Mouse (Mus musculus) neural tube, embryonic 10.5 days (tissue): ENCODE measurements around the gene Ksr2.
"Not testable (repeated sequence)": the region's sequence is repeated elsewhere in the genome, so short reads cannot be mapped to it uniquely, and the experiment has no call there.

Experiments
- DNase-seq: peaks from one replicate; pipeline ENCODE4 v3.0.0-alpha.2; 2017; ENCODE audit warnings: low spot score; ENCODE audit errors: extremely low spot score

The Ksr2 gene

DNA sequence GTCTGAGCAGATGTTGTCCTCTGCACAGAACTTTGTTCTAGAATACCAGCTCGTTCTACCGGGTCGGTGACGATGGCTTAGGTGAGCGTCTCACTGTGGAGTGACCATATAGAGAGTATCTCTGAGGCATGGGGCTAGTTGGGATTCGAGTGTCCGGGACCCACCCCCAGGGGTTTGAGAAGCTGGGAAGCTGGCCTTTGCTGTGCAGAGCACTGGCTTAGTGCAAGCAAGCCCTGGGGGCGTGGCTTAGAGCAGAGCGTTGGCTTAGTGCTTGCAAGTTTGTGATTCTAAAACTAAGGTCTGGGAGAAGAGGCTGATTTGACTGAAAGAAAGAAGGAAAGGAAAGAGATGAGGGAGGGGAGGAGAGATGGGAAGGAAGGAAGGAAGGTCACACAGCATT is 188.2 kb downstream of the Ksr2 start:
- DNase-seq = no peak

DNA sequence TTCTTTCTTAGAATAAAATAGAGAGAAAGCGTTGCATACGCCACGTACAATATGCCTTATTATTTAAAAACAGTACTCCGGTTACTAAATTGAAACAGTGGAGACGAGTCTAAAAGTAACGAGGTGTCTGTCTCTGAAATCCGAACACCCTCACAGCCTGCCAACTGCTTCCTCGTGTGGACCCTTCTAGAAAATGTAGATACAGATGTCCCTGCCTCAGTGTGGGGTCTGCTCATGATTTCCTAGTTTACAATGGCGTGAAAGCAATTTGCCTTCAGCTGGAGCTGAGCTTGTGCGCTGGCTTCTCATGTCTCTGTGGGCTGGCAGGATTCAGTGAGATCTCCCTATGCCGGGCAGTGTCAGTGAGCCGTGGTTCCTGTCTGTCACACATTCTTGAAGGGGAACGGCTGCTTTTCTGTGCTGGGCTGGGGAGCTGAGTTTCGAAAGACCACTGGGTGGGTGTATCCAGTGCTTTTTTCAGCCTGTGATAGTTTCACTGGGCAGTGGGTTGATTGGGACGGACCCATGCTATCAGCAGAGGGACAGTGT is 194.0 kb downstream of the Ksr2 start:
- no peak for DNase-seq

DNA sequence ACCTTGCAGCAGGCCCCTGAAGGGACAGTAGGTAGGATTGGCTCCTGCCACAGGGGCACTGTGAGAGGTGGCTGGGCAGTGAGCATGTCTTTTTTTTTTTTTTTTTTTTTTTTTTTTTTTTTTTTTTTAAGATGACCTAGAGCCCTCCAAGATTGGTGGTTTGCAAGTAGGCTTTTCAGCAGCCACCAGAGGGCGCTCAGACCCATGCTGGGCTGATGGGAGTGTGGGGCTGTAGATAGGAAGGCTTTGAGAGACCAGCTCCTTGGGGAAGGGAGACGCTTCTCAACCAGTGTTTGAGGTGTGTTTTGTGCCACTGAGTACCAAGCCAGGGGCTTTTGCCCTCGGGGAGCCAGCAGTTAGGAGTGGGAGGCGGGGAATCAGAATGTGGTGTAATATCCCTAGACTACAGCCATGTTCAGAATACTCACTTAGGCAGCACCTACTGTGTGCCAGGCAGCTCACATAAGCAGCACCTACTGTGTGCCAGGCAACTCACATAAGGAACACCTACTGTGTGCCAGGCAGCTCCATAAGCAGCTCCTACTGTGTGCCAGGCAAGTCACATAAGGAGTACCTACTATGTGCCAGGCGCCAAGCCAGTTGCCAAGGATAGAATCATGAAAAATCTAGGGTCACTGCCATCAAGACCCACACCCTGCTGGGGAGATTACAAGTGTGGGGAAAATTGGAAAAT is 200.7 kb downstream of the Ksr2 start:
- peak; percentile 85 for DNase-seq

DNA sequence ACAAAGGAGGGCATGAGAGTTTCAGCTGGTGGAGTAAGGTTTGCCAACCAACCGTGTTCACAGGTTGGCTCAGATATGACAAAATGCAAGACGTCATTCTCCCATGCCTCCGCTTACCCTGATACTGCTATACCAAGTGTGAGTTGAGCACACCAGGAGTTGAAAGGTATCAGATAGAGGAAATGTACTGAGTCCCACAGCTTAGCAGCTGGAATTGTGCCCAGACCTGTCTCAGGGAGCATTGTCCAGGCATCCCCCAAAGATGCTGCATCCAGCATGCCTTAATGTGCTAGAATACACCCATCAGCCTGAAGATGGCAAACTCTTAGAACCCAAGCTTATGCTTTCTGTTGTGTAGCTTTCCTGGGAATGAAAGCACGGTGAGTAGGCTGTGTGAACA is 206.5 kb downstream of the Ksr2 start:
- no peak for DNase-seq

DNA sequence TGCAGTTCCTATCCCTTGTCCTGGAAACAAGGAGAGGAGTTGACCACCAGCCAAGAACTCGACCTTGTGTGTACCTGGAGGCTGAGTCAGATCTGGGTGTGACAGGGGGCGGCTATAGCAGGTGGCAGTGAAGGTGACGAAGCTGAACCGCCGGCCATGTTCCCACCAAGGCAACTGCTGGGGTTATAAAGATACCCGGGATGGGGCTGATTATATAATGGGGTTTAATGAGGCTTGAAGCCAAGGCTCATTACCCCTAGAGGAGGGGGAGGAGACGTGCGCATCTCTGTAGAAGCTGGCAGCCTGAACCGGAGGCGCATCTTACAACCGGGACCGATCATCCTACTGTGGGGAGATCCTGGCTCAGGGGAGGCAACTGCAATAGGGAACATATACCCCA is 208.4 kb downstream of the Ksr2 start:
- DNase-seq = no peak

DNA sequence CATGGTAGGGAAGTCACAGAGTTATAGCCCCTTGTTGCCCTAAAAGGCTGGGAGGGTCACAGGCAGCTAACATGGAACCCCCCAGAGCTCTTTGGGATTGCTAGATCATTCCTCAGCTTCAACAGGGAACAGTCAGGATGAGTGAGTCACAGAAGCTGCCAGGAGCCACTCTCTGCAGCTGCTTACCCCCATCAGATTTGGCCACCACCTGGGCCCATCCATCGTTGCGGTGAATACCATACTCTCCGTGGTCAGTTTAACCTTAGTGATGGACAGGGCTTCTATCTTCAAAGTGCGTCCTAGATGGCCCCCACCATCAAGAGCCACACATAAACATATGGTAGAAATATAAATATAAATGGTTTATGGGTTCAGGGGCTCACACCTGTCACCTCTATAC is 209.4 kb downstream of the Ksr2 start:
- DNase-seq = not testable (repeated sequence)

DNA sequence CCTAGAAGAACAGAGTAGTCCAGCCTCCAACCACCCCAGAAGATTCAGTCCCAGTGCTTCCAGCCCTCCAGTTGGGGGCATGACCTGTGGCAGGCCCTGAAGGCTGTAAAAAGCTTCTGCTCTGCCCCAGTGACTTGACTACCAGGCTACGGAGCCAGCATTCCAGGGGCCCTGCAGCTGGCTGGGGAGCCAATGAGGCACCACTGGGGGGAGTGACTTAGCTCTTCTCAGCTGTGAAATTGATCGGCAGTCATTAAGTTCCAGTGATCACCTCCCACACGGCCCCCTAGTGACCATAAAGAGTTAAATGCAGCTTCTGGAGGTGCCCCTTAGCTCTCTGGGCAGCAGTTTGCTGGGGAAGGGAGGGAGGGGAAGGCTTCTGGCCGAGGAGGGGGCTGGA is 213.1 kb downstream of the Ksr2 start:
- peak; percentile 19 for DNase-seq

DNA sequence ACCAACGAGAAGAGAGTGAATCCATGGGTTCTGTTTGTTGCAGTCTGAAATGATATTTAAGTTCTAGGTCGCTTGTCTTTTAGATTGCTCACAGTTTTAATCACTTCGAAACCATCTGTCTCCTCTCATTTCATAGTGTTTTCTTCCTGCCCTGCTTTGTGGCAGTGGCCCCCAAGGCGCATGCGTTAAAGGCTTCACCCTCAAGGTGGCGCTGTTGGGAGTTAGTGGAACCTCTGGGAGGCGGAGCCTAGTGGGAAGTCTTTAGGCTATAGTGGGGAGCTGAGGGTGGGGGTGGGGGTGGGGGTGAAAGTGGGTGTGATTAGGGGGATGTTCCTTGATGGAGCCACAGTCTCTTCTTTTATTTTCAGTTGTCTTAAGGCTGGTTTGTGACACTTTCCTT is 214.6 kb downstream of the Ksr2 start:
- peak; percentile 47 for DNase-seq

DNA sequence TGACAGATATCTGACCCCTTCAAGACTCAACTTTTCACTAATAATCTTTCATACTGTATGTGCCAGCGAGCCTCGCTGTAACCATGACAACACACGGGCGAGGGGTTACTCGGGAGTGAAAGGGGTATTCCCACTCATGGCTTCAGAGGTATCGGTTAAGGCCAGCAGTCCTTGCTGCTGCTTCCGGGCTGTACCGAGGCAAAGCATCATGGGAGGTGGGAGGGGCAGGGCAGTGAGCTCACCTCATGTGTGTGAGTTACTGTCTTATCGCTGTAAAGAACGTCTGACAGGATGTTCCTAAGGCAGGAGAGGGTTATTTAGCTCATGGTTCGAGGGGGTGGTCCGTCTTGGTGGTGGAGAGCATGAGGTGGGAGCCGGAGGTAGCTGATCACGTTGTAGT is 215.8 kb downstream of the Ksr2 start:
- no peak for DNase-seq

DNA sequence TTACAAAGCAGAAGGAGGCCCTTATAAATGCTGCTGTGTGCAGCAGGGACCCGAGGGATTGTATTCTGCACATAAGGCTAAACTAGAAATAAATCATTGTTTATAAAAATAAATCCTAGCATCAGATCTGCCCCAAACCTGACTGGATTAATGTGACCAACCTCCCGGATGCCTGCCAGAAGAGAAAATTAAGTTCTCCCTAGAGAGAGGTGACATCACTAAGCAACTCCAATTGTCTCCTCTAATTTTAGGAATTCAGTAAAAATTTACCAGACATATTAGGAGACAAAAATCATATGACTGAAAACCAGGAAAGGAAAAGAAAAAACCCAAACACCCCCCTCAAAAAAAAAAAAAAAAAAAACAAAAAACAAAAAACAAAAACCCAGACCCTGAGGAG is 221.4 kb downstream of the Ksr2 start:
- no peak for DNase-seq

DNA sequence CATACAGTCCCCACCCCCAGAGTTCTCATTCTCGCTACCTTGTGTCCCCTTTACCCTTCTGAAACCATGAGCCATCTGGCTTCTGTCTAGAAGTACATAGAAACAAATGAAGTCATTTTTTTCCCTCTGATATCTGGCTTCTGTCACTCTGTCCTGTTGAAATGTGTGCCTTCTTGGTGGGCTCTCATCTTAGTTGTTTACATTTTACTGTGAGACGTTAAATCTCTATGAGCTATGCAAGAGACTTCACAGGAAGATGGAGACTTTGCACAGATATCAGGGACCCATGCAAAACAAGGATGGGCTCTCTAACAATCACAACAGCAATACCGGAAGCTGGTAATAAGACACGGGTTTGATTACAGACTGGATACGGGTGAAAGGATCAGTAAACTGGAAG is 222.0 kb downstream of the Ksr2 start:
- no peak for DNase-seq

DNA sequence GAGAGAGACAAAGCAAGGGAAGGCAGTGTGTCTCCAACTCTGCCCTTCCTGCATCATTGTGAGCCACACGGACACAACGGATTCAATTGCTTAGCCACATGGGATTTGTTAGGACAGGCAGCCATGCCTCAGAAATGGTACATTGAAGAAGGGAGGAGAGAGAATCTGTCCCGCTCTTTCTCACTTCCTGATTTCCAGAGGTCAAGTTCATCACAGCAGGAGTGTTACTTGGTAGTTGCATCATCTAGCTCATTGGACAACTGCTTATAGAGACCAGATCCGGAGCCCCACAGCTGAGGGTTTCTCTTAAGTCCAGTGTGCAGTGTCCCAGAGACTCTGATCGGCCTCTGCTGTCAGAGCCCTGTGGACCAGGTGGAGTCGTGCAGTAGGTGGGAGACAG is 227.8 kb downstream of the Ksr2 start:
- DNase-seq = no peak

DNA sequence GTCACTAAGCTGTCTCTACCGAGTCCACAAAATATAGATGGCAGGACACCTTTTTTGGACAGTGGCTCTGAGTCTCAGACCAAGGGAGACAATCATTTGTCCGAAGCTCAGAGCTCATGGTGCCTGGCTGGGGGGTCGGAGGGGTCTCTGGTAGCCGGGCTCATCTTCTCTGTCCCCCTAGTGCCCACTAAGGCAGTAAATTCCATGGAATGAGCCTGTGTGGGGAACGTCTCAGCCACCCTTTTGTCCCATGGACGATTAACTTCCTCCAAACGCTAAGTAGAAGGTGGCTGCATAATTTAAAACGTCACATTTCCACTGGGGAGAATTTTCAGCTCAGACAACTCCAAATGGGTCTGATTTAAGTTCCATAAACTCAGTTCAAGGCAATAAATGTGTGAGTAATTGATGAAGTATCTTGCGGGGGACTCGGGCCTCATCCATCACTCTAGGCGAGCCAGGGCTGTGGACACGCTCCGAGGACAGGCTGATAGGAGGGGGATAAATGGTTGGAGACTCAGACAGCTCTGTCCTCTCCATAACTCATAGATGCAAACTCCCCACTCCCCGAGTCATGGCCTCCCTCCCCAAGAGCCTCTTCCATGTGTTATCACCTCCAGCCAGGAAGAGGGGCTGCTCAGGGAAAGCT is 237.6 kb downstream of the Ksr2 start:
- no peak for DNase-seq

DNA sequence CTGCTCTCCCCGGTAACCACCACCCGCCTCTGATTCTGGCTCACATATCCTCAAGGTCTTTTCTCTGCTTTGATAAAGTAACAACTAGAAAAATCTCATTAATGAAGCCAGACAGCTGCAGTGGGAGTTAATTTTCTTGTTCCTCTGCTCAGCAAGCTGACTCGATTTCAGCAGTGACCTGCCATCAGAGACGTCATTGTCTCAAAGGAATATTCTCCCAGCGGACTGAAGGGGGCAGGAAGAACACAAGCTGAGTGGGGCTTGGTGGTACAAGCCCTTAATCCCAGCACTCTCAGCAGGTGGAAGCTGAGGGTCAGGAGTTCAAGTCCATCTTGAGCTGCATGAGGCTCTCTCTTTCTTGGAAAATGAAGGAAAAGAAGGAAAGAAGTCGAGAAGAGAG is 244.8 kb downstream of the Ksr2 start:
- DNase-seq = no peak

DNA sequence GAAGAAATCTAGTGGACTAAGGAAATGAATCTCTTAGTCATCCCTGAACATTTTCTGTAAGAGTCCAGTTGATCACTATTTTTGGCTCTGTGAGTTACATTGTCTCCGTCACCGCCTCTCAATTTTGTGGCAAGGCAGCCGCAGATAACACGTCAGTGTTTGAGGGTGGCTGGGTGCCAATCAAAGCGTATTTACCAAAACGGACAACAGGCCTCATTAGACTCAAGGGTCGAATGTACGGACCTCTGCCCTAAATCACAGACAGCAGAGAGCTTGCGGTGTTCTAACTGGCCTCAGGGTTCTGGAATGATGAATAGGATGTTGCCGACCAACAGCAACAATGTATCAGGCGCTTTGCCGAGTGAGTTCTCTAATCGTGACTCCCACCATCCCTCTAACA is 245.8 kb downstream of the Ksr2 start:
- DNase-seq = no peak

DNA sequence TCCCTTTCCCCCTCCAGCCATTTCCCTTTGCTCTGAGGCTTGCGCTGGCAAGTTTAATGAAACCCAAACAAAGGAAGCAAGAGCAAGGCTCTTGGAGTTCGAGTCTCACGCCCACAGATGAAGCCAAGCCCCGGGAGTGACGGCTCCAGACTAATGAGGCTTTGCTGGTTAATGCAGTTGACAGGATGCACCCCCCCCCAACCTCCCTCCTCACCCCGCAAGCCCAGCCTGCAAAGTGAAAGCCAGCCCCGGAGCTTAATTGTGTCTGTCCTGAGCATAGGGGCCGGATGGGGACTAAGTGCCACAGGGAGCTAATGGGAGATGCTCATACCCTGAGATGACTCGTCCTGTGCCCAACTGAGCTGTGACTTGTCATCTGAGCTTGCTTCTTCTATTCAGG is 251.4 kb downstream of the Ksr2 start:
- no peak for DNase-seq

DNA sequence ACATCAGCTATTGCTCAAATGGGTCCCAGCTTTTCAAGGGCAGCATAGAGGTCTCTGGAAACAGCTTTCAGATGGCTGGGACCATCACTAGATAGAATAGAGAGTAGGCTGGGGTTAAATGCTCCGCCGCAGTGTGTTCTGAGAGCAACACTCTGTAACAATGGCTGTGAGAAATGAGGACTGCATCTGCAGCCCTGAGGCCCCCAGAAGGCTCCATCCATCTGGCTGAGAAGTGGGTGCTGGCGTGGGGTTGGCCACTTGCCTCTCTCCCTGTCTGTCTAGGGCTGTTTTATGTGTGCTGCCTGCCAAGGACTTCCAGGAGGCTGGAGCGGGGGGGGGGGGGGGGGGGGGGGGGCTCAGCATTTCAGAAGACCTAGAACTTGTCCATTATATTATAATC is 253.5 kb downstream of the Ksr2 start:
- no peak for DNase-seq

DNA sequence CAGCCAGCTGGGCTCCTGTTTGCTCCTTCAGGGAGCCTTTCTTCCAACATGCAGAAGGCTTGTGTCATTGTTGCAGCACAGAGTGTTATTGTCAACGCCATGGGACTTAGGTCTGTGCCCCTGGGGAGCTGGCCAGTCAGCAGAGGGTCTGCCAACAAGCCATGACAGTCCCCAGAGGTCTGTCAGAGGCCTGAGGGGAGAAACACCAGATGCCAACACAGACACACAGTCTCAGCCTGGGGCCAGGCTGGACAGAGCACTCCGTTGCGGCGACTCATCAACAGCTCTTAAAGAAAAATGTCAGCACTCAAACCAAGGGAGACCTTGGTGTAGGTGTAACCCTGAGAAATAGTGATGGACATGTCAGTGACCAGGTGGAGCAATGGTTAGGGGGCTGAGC is 255.5 kb downstream of the Ksr2 start:
- DNase-seq = no peak

DNA sequence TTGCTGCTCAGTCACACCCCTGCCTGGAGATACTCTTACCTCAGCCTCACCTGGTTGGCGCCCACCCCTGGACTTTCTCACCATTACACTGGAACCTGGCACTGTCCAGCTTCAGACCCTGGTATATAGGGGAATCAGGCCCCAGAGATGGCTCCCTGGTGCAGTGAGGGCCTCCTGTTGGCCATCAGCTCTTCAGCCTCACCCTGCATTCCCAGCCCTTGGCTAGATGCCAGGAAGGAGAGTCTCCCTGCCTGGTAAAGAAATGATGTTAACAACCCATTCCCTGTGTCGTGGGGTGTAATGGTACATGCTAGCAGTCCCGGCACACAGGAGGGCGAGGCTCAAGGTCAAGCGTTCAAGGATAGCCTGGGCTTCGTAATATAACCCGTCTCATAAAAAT is 256.0 kb downstream of the Ksr2 start:
- DNase-seq = no peak

DNA sequence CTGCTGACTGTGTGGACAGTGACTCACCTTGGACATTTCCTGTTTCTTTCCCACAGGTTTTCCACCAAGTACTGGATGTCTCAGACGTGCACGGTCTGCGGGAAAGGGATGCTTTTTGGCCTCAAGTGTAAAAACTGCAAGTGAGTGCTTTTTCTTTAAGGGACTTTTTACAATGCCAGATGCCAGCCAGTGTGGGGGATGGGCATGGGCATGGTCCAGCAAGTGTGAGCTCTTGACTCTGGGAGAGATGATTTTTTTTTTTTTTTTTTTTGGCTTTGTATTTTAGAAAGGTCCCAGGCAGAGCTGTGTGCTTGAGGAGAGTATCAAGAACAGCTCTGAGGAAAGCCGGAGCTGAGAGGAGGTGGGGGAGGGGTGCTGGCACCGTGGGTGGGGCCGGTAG is 257.6 kb downstream of the Ksr2 start:
- no peak for DNase-seq

DNA sequence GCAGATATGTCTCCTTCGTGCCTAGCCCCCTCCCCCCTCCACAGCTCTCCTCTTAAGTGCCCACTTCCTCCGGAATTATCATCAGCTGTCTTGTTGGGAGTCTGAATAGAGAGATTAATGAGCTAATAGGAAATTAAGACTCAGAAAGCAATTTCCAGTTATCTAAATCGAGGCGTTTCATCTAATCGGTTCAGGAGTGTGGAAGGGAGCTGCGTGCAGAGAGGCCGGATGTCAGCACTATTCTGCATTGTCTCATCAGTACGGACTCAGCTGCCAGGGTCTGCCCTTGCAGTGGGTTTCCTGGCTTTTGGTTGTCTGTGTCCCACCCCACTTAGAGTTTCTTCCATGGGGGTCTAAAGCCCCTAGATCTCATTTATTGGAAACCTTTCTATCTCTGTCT is 262.0 kb downstream of the Ksr2 start:
- no peak for DNase-seq

DNA sequence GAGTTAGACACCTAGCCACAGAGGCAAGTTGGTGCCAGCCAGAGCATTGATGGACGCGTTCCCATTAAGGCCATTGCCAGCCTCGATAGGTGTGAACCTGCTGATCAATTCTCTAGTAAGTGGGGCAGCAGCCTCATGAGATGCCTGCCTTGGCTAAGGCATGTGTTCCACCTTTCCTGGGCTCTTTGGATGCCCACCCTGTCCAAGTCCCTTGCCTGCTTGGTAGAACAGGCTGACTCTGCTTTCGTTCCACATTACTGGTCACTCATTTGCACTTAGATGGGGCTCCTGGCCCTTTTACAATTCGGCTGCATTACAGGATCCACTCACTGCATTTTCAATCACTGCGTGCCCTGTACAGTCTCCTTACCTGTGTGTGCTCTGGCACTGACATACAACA is 263.4 kb downstream of the Ksr2 start:
- DNase-seq = no peak

DNA sequence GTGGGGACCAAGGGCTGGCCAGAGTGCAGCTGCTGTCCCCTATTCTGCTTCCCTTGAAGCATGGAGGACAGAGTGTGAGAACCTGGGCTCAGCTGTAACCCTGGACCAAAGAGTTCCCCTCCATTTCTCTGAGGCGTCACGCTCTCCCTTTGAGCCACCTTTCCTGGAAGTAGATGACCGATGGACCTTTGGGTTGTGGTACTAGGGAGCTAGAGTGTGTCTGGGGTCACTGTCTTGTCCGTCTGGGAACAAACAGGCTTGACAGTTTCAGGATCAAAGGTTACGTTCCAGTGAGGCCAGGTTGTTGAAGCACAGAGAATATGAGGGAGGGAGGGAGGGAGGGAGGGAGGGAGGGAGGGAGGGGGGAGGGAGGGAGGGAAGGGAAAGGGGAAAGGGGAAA is 264.6 kb downstream of the Ksr2 start:
- no peak for DNase-seq
